Mouse (Mus musculus) heart, adult 18-20 months (tissue): ENCODE results near the gene Atf6. TPM values are rescaled to one million over a fixed set of nuclear protein-coding genes. Genes with fewer than 3 reads are reported as not detected.

Experiments used
- DNase-seq, 2 experiments: peaks; one replicate each; pipeline ENCODE4 v3.0.0; 2021 to 2022; ENCODE audit warnings: mixed read lengths in 1 of 2
- total RNA-seq, 2 experiments: library from RNA; stranded (reverse); gene quantifications; 2 replicates each; pipeline ENCODE4 v1.2.3; 2021

Atf6 gene
- total RNA-seq, 2 experiments from 2014 or later, result 66.1 to 66.3 TPM

- no peak for DNase-seq
Observed at GRCm38 (mm10) chr1:170884390-170884789, 16.8 kb upstream of the Atf6 start.

GRCm38 (mm10) chr1:170882915-170883485 is 15.4 kb upstream of the Atf6 start:
- no peak for DNase-seq

- DNase-seq, result no peak
Observed at GRCm38 (mm10) chr1:170876906-170877305, 9.3 kb upstream of the Atf6 start.

- DNase-seq, result no peak
Observed at GRCm38 (mm10) chr1:170875676-170876075, 8.1 kb upstream of the Atf6 start.

GRCm38 (mm10) chr1:170871961-170872360 is 4.4 kb upstream of the Atf6 start:
- no peak for DNase-seq

- no peak for DNase-seq
Observed at GRCm38 (mm10) chr1:170871402-170871801, 3.8 kb upstream of the Atf6 start.

GRCm38 (mm10) chr1:170868905-170869283 is 1.3 kb upstream of the Atf6 start:
- no peak for DNase-seq

- peak; percentile 88 to 91 for DNase-seq
Observed at GRCm38 (mm10) chr1:170868107-170868904, 735 bp upstream of the Atf6 start.

GRCm38 (mm10) chr1:170866992-170867690 is 430 bp downstream of the Atf6 start:
- peak; percentile 46 to 61 for DNase-seq

- no peak for DNase-seq
Observed at GRCm38 (mm10) chr1:170865406-170865805, 2.2 kb downstream of the Atf6 start.

- no peak for DNase-seq
Observed at GRCm38 (mm10) chr1:170864754-170865153, 2.8 kb downstream of the Atf6 start.

GRCm38 (mm10) chr1:170864234-170864633 is 3.3 kb downstream of the Atf6 start:
- no peak for DNase-seq

GRCm38 (mm10) chr1:170863033-170863432 is 4.5 kb downstream of the Atf6 start:
- no peak for DNase-seq

GRCm38 (mm10) chr1:170862435-170862717 is 5.2 kb downstream of the Atf6 start:
- no peak for DNase-seq

- DNase-seq, result no peak
Observed at GRCm38 (mm10) chr1:170861671-170862434, 5.7 kb downstream of the Atf6 start.

GRCm38 (mm10) chr1:170858872-170859271 is 8.7 kb downstream of the Atf6 start:
- DNase-seq, result no peak

GRCm38 (mm10) chr1:170857369-170857768 is 10.2 kb downstream of the Atf6 start:
- no peak for DNase-seq

- no peak for DNase-seq
Observed at GRCm38 (mm10) chr1:170855056-170855760, 12.4 kb downstream of the Atf6 start.

GRCm38 (mm10) chr1:170853604-170854003 is 14.0 kb downstream of the Atf6 start:
- no peak for DNase-seq

- DNase-seq, result no peak
Observed at GRCm38 (mm10) chr1:170850637-170851624, 16.6 kb downstream of the Atf6 start.

GRCm38 (mm10) chr1:170850007-170850406 is 17.6 kb downstream of the Atf6 start:
- no peak for DNase-seq
